Mouse (Mus musculus): ENCODE measurements at regions not wholly inside any gene's neighbourhood (a gene's known extent, or its start where the extent isn't known, plus 50 kb on each side); places are given as distances from the start of the nearest gene placed in this dataset.

- Histone ChIP-seq H3K27ac (replicated peaks; ENCODE audit: low read depth, low read length) (no peak overlapping the region), H3K4me1 (ENCODE audit: control insufficient read depth, insufficient read depth, low read length) (peaks cover 16% of the 10 kb centered on the region; the same call in 1 of the 2 replicates), H3K9ac (ENCODE audit: low read depth, low read length) (no peak overlapping the region), H3K4me3 (ENCODE audit: low read depth, low read length) (no peak overlapping the region), H3K4me2 (ENCODE audit: low read depth, low read length) (no peak overlapping the region), H3K27me3 (replicated peaks; ENCODE audit: control insufficient read depth, insufficient read depth, low read length) (0 out of 2 replicates have a peak, but pooled peaks cover 11% of the 10 kb centered on the region), H3K36me3 (ENCODE audit: control insufficient read depth, insufficient read depth, low read length) (no peaks in the 10 kb centered on the region), H3K9me3 (ENCODE audit: control insufficient read depth, low read length) (no peaks in the 10 kb centered on the region)
- DNase-seq (ENCODE audit: low spot score) (peak; percentile 95), ATAC-seq (ENCODE audit: low read depth) (peak; percentile 77)
- WGBS, result 18% methylated on average over 11 of the region's 12 CpGs
Observed at GRCm38 (mm10) chr9:61618510-61619249, 246.5 kb downstream of the Tle3 start.

GRCm38 (mm10) chr9:61617979-61618378 lies 245.8 kb downstream of the Tle3 start:
- Histone ChIP-seq H3K27me3 (replicated peaks; ENCODE audit: control insufficient read depth, insufficient read depth, low read length) (0 out of 2 replicates have a peak, but pooled peaks cover 9% of the 10 kb centered on the region), H3K36me3 (ENCODE audit: control insufficient read depth, insufficient read depth, low read length) (no peaks in the 10 kb centered on the region), H3K4me3 (ENCODE audit: low read depth, low read length) (no peak overlapping the region), H3K9me3 (ENCODE audit: control insufficient read depth, low read length) (no peaks in the 10 kb centered on the region), H3K27ac (replicated peaks; ENCODE audit: low read depth, low read length) (no peak overlapping the region), H3K4me2 (ENCODE audit: low read depth, low read length) (no peak overlapping the region), H3K4me1 (ENCODE audit: control insufficient read depth, insufficient read depth, low read length) (peaks cover 16% of the 10 kb centered on the region; the same call in 1 of the 2 replicates), H3K9ac (ENCODE audit: low read depth, low read length) (no peak overlapping the region)
- 48% methylated on average over 8 of the region's 8 CpGs for WGBS
- DNase-seq (ENCODE audit: low spot score) (no peak), ATAC-seq (ENCODE audit: low read depth) (no peak)

GRCm38 (mm10) chr9:61615556-61615955 lies 243.4 kb downstream of the Tle3 start:
- DNase-seq (ENCODE audit: low spot score), result no peak
- no peak overlapping the region for H3K9ac ChIP-seq (ENCODE audit: low read depth, low read length)
- no peak overlapping the region for H3K4me3 ChIP-seq (ENCODE audit: low read depth, low read length)
- H3K9me3 ChIP-seq (ENCODE audit: control insufficient read depth, low read length), result no peaks in the 10 kb centered on the region
- peaks cover 11% of the 10 kb centered on the region; the same call in 1 of the 2 replicates for H3K4me1 ChIP-seq (ENCODE audit: control insufficient read depth, insufficient read depth, low read length)
- no peaks in the 10 kb centered on the region for H3K36me3 ChIP-seq (ENCODE audit: control insufficient read depth, insufficient read depth, low read length)
- 0 out of 2 replicates have a peak, but pooled peaks cover 9% of the 10 kb centered on the region for H3K27me3 ChIP-seq (replicated peaks; ENCODE audit: control insufficient read depth, insufficient read depth, low read length)
- no peak overlapping the region for H3K27ac ChIP-seq (replicated peaks; ENCODE audit: low read depth, low read length)
- WGBS, result 43% methylated on average over 4 of the region's 4 CpGs
- ATAC-seq (ENCODE audit: low read depth), result no peak
- no peak overlapping the region for H3K4me2 ChIP-seq (ENCODE audit: low read depth, low read length)

GRCm38 (mm10) chr9:61607576-61607975 lies 235.4 kb downstream of the Tle3 start:
- Histone ChIP-seq H3K9me3 (ENCODE audit: control insufficient read depth, low read length) (no peaks in the 10 kb centered on the region), H3K36me3 (ENCODE audit: control insufficient read depth, insufficient read depth, low read length) (no peaks in the 10 kb centered on the region), H3K4me2 (ENCODE audit: low read depth, low read length) (no peak overlapping the region), H3K27ac (replicated peaks; ENCODE audit: low read depth, low read length) (no peak overlapping the region), H3K27me3 (replicated peaks; ENCODE audit: control insufficient read depth, insufficient read depth, low read length) (no peaks in the 10 kb centered on the region), H3K9ac (ENCODE audit: low read depth, low read length) (no peak overlapping the region), H3K4me3 (ENCODE audit: low read depth, low read length) (no peak overlapping the region), H3K4me1 (ENCODE audit: control insufficient read depth, insufficient read depth, low read length) (peaks cover 4% of the 10 kb centered on the region)
- WGBS, result 82% methylated on average over 5 of the region's 5 CpGs
- ATAC-seq (ENCODE audit: low read depth) (no peak), DNase-seq (ENCODE audit: low spot score) (no peak)

GRCm38 (mm10) chr9:61602353-61602978 lies 230.3 kb downstream of the Tle3 start:
- H3K4me2 ChIP-seq (ENCODE audit: low read depth, low read length), result no peak overlapping the region
- H3K4me3 ChIP-seq (ENCODE audit: low read depth, low read length), result no peak overlapping the region
- H3K27me3 ChIP-seq (replicated peaks; ENCODE audit: control insufficient read depth, insufficient read depth, low read length), result no peaks in the 10 kb centered on the region
- H3K4me1 ChIP-seq (ENCODE audit: control insufficient read depth, insufficient read depth, low read length), result peaks cover 7% of the 10 kb centered on the region
- WGBS, result 14% methylated on average over 7 of the region's 7 CpGs
- no peak overlapping the region for H3K27ac ChIP-seq (replicated peaks; ENCODE audit: low read depth, low read length)
- H3K9me3 ChIP-seq (ENCODE audit: control insufficient read depth, low read length), result no peaks in the 10 kb centered on the region
- no peaks in the 10 kb centered on the region for H3K36me3 ChIP-seq (ENCODE audit: control insufficient read depth, insufficient read depth, low read length)
- peak; percentile 62 for ATAC-seq (ENCODE audit: low read depth)
- peak; percentile 72 for DNase-seq (ENCODE audit: low spot score)
- H3K9ac ChIP-seq (ENCODE audit: low read depth, low read length), result no peak overlapping the region

- H3K4me2 ChIP-seq (ENCODE audit: low read depth, low read length), result no peak overlapping the region
- no peaks in the 10 kb centered on the region for H3K27me3 ChIP-seq (replicated peaks; ENCODE audit: control insufficient read depth, insufficient read depth, low read length)
- H3K27ac ChIP-seq (replicated peaks; ENCODE audit: low read depth, low read length), result no peak overlapping the region
- peaks cover 12% of the 10 kb centered on the region for H3K4me1 ChIP-seq (ENCODE audit: control insufficient read depth, insufficient read depth, low read length)
- H3K36me3 ChIP-seq (ENCODE audit: control insufficient read depth, insufficient read depth, low read length), result no peaks in the 10 kb centered on the region
- 59% methylated on average over 6 of the region's 6 CpGs for WGBS
- DNase-seq (ENCODE audit: low spot score), result no peak
- no peak overlapping the region for H3K9ac ChIP-seq (ENCODE audit: low read depth, low read length)
- H3K9me3 ChIP-seq (ENCODE audit: control insufficient read depth, low read length), result no peaks in the 10 kb centered on the region
- H3K4me3 ChIP-seq (ENCODE audit: low read depth, low read length), result no peak overlapping the region
- no peak for ATAC-seq (ENCODE audit: low read depth)
Observed at GRCm38 (mm10) chr9:61601911-61602310, 229.7 kb downstream of the Tle3 start.

GRCm38 (mm10) chr9:61597287-61597686 lies 225.1 kb downstream of the Tle3 start:
- Histone ChIP-seq H3K4me2 (ENCODE audit: low read depth, low read length) (peak overlapping the region; percentile 20; the same call in 1 of the 2 replicates), H3K4me3 (ENCODE audit: low read depth, low read length) (no peak overlapping the region), H3K36me3 (ENCODE audit: control insufficient read depth, insufficient read depth, low read length) (no peaks in the 10 kb centered on the region), H3K9me3 (ENCODE audit: control insufficient read depth, low read length) (no peaks in the 10 kb centered on the region), H3K4me1 (ENCODE audit: control insufficient read depth, insufficient read depth, low read length) (peaks cover 18% of the 10 kb centered on the region), H3K27me3 (replicated peaks; ENCODE audit: control insufficient read depth, insufficient read depth, low read length) (no peaks in the 10 kb centered on the region), H3K27ac (replicated peaks; ENCODE audit: low read depth, low read length) (no peak overlapping the region), H3K9ac (ENCODE audit: low read depth, low read length) (no peak overlapping the region)
- WGBS, result 20% methylated on average over 6 of the region's 7 CpGs
- ATAC-seq (ENCODE audit: low read depth) (0 out of 2 replicates have a peak, but pooled peaks have one; percentile 30), DNase-seq (ENCODE audit: low spot score) (no peak)

- Histone ChIP-seq H3K4me1 (ENCODE audit: control insufficient read depth, insufficient read depth, low read length) (peaks cover 18% of the 10 kb centered on the region), H3K4me3 (ENCODE audit: low read depth, low read length) (no peak overlapping the region), H3K36me3 (ENCODE audit: control insufficient read depth, insufficient read depth, low read length) (no peaks in the 10 kb centered on the region), H3K9ac (ENCODE audit: low read depth, low read length) (no peak overlapping the region), H3K4me2 (ENCODE audit: low read depth, low read length) (0 out of 2 replicates have a peak overlapping the region, but pooled peaks have one; percentile 20), H3K27me3 (replicated peaks; ENCODE audit: control insufficient read depth, insufficient read depth, low read length) (no peaks in the 10 kb centered on the region), H3K9me3 (ENCODE audit: control insufficient read depth, low read length) (no peaks in the 10 kb centered on the region), H3K27ac (replicated peaks; ENCODE audit: low read depth, low read length) (no peak overlapping the region)
- ATAC-seq (ENCODE audit: low read depth) (peak; percentile 76), DNase-seq (ENCODE audit: low spot score) (peak; percentile 75)
- 30% methylated on average over 17 of the region's 17 CpGs for WGBS
Observed at GRCm38 (mm10) chr9:61596410-61597108, 224.4 kb downstream of the Tle3 start.
